Mouse (Mus musculus): ENCODE measurements around the gene Fam205a1.

- no peak for TF ChIP-seq CTCF (IDR thresholded peaks at IDR 0.05; ENCODE audit: extremely low read depth, insufficient read length, insufficient replicate concordance, low read depth, low read length)
- TF ChIP-seq POLR2A (IDR thresholded peaks at IDR 0.05; ENCODE audit: low read depth, low read length), result no peak
These were observed 18.5 kb upstream of the Fam205a1 start for GRCm38 (mm10) chr4:42872151-42872550.
